Mouse (Mus musculus) left cerebral cortex, postnatal 4 days (tissue): ENCODE data around the gene Serp2. TPM values are rescaled to one million over a fixed set of nuclear protein-coding genes. Genes with fewer than 3 reads are reported as not detected.
A peak's percentile ranks its signal among the peaks of the same experiment; 100 is the strongest.

Source experiments
- DNase-seq: peaks from one replicate; pipeline ENCODE4 v3.0.0-alpha.2; 2022
- intact Hi-C: fragments of 180-260 bp; cut with DNase I; formaldehyde crosslinking; loops from one replicate; pipeline ENCODE4 v1.15.1; 2025
- total RNA-seq, 2 experiments: library from RNA; stranded (reverse); gene quantifications; 2 replicates each; pipeline ENCODE4 v1.2.3; 2021

The Serp2 gene
- total RNA-seq, 2 experiments from 2014 or later: 174 to 175 TPM

GRCm38 (mm10) chr14:76528641-76529040 lies 28.0 kb downstream of the Serp2 start:
- intact Hi-C loops: no loop called here
- DNase-seq: no peak

DNA sequence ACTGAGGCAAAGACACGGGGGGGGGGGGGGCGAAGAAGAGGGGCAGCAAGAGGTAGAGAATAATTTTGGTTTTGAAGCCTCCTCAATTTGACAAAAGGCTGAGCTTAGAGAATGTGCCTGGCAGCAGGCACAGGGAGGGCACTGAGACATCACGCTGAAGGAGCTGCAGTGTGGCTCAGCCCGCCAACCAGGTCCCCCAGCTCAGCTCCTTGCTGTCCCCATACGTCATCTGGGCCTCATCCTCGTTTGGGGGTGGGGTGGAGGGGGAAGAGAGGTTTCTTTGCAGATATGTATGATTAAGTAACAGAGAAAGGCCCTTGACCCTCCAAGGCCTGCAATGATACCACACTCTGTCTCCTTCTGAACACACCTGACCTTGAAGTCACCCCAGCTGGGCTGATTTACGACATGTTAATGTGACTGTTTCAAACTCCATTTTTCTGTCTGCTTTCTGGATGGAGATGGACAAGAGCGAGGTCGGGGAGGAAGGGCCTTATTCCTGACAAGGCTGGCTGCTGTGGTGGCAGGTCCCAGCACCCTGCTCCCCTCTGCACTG lies 28.9 kb downstream of the Serp2 start:
- no peak for DNase-seq
- intact Hi-C loops: no loop called here

DNA sequence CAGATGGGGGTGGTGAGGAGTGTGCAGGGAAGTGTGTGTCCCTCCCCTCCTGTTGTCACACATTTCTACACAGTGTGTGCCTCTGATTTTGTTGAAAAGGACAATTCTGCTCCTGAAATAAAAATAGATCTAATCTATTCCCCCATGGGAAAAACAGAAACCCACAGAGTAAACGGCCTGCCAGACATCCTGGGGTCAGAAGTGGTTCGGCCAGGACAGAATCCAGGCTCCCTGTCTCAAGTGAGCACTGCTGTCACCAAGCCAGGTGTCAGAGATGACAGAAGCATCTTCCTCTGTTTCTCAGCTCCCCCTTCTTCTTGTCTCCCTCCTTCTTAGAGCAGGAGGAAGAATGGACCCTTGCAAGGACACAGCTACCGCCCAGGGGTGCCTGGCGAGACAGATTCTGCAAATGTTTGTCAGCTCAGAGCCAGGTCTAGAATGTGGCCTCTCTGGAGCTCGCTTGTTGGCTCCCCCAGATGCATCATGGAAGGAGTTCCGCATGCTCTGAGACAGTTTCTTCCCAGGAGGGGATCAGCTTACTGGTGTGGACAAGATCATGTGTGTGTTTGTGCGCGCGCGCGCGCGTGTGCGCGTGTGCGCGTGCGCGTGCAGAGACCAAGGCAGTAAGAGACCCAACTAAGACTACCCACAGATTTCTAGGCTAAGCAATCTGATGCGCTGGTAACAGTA lies 29.5 kb downstream of the Serp2 start:
- intact Hi-C loops: no loop called here
- peak; percentile 39 for DNase-seq

DNA sequence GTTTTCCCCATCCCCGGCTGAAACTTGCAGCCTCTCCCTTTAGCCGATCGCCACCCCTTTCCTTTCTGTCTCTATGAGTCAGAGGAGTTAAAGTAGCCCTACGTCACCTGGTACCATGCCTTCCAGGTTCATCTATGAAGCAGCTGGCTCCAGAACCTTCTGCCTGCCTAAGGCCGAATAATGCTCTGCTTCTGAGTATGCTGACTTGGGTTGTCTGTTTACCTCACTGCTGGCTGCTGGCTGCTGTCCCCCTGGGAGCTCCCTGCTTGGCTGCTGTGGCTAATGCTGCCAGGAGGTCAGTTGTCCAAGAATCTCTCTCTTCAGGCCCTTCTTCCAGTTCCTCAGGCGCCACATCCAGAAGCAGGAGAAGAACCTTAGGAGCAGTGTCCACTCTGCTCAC lies 30.2 kb downstream of the Serp2 start:
- intact Hi-C loops: no loop called here

GRCm38 (mm10) chr14:76523344-76523743 lies 33.3 kb downstream of the Serp2 start:
- DNase-seq: no peak
- intact Hi-C loops: no loop called here

More for the DNA sequence above, 30.2 kb downstream of the Serp2 start:
- DNase-seq: no peak

- DNase-seq: no peak
- intact Hi-C loops: no loop called here
Observed at GRCm38 (mm10) chr14:76521308-76521707, 35.4 kb downstream of the Serp2 start.

GRCm38 (mm10) chr14:76520606-76521005 lies 36.1 kb downstream of the Serp2 start:
- intact Hi-C loops: no loop called here
- no peak for DNase-seq

DNA sequence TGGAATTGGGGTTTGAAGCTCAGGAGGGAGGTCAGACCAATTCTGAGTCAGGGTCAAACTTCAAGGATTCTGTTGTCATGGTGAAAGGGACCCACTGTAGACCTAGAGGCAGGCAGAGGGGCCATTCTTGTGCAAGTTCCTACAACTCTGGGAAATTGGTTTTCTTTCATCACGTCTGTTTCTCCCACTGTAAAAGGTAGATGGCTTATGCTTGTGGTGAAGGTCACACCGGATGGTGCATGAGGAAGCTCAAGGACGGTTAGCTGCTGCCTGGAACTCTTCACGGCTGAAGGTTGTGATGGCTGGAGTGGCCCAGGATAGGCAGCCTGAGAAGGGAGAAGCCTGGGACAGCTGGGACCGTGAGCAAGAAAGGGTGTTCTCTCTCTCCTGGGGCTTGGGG lies 38.5 kb downstream of the Serp2 start:
- intact Hi-C loops: no loop called here
- DNase-seq: no peak

DNA sequence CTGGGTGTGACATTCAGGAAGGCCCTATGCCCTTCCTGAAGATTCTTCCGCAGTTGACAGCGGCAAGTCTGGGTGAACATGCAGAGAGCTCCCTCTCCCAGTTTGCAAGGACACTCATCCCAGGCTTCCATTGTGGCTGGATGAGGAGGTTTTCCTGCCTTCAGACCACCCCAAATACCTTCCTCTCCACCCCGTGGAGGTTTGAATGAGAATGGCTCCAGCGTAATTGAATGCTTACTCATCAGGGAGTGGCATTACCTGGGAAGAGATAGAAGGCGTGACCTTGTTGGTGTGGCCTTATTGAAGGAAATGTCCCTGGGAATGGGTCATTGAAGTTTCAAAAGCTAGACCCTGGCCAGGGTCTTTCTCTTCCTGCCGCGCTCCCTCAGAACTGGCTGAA lies 41.1 kb downstream of the Serp2 start:
- intact Hi-C loops: no loop called here
- DNase-seq: no peak

- intact Hi-C loops: no loop called here
- no peak for DNase-seq
Observed at GRCm38 (mm10) chr14:76514050-76514585, 42.6 kb downstream of the Serp2 start.

- DNase-seq: peak; percentile 52
- intact Hi-C loops: no loop called here
Observed at GRCm38 (mm10) chr14:76513395-76514049, 43.2 kb downstream of the Serp2 start.

DNA sequence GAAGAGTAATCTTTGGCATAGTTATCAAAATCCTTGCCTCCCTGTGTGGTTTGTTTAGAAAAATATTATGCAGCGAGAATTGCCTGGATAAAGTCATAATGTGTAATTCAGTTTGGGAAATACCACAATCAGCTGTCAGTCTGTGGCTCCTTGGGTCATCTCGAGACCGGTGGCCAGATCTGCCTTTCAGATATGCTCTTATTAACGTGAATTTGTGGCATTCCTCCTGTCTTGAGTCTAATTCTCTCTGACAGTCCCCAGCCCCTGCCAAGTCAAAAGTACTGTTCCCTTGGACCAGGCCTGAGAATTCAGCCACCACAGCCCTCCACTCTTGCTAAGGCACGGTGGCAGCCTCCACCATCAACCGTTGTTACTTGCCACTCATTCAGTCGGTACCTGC lies 44.7 kb downstream of the Serp2 start:
- intact Hi-C loops: no loop called here
- DNase-seq: peak; percentile 57

- DNase-seq: no peak
- intact Hi-C loops: loop anchor here (5.0 to 10.0 kb wide), 4 partner anchors 49 to 266 kb away; partner anchors contain the start of gene Serp2
Observed at GRCm38 (mm10) chr14:76508701-76509100, 48.0 kb downstream of the Serp2 start.

GRCm38 (mm10) chr14:76507804-76508500 lies 48.7 kb downstream of the Serp2 start:
- intact Hi-C loops: loop anchor here (5.0 to 10.0 kb wide), 4 partner anchors 49 to 267 kb away; partner anchors contain the start of gene Serp2
- no peak for DNase-seq

- intact Hi-C loops: loop anchor here (5.0 to 10.0 kb wide), 4 partner anchors 50 to 267 kb away; partner anchors contain the start of gene Serp2
- DNase-seq: no peak
Observed at GRCm38 (mm10) chr14:76507357-76507756, 49.3 kb downstream of the Serp2 start.

DNA sequence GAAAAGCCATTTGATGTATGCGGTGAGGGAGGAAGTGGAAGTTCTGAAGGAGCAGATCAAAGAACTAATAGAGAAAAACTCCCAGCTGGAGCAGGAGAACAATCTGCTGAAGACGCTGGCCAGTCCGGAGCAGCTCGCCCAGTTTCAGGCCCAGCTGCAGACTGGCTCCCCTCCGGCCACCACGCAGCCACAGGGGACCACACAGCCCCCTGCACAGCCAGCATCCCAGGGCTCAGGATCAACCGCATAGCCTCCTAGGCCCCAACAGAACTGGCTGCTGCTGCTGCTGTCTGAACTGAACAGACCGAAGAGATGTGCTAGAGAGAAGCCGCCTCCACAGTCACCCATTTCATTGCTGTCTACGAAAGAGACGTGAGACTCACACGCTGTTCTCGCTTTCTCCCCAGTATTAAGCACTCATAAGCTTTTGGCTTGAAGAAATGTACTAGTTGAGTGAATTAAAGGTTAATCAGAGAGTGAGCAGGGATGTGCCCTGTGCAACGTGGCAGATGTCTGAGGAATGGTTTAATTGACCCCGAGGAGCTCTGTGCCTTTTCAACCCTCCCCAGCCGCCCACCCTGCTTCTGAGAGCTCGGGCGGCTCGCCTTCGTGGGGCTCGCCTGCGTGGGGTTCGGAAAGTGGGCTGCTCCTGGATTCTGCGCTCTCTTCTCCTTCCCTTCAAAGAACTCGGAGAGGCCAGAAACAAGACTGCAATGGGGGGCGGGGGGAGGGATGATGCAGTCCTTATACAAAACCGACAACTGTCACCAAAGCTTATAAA lies 50.1 kb downstream of the Serp2 start:
- intact Hi-C loops: loop anchor here (5.0 to 10.0 kb wide), 4 partner anchors 51 to 268 kb away; partner anchors contain the start of gene Serp2
- DNase-seq: no peak

- DNase-seq: peak; percentile 96
- intact Hi-C loops: loop anchor here (5.0 to 10.0 kb wide), 4 partner anchors 52 to 269 kb away; partner anchors contain the start of gene Serp2
Observed at GRCm38 (mm10) chr14:76505439-76506220, 51.1 kb downstream of the Serp2 start.

DNA sequence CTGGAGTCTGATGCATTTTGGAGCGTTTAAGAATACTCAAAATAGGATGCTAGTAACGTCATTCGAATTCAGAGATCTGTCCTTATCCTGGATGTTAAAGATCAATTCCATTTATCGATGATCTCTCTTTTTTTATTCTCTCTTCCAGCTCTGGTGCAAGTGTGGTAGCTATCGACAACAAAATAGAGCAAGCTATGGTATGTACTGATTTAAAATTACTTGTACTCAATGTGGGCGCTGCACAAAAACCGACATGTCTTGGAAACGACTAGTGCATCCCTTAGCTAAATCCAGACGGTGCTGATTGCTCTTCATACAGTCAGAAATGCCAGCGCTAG lies 51.6 kb downstream of the Serp2 start:
- intact Hi-C loops: loop anchor here (5.0 to 10.0 kb wide), 4 partner anchors 52 to 270 kb away; partner anchors contain the start of gene Serp2
- no peak for DNase-seq

- peak; percentile 95 for DNase-seq
- intact Hi-C loops: loop anchor here (10.0 kb wide), 3 partner anchors 121 to 271 kb away; no protein-coding TSS in a partner anchor
Observed at GRCm38 (mm10) chr14:76504121-76504737, 52.5 kb downstream of the Serp2 start.
